Mouse (Mus musculus) liver, embryonic 14.5 days (tissue): Measurements from ENCODE around the gene Cdkl1. TPM values are rescaled to one million over a fixed set of nuclear protein-coding genes. Genes with fewer than 3 reads are reported as not detected.

Experiments used
- ATAC-seq: fragments of 200-750 bp; cut with Nextera tagmentation; 2 replicates; pipeline ENCODE4 v1.8.0; 2017; ENCODE audit warnings: moderate number of reproducible peaks, mild to moderate bottlenecking, moderate library complexity; ENCODE audit not compliant: insufficient read depth
- DNase-seq, 3 experiments: peaks; one replicate each; pipeline ENCODE4 v3.0.0-alpha.2; 2012 to 2013; ENCODE audit warnings: low read depth in 3 of 3, low spot score in 3 of 3
- H3K27ac ChIP-seq: fragments of 300-500 bp; sonication (generic); 2 replicates; pipeline ENCODE4 v1.5.1; 2014; ENCODE audit warnings: moderate library complexity, mild to moderate bottlenecking, control low read depth, inconsistent platforms
- H3K27me3 ChIP-seq: fragments of 300-500 bp; sonication (generic); 2 replicates; pipeline ENCODE4 v1.6.1; 2014; ENCODE audit warnings: mild to moderate bottlenecking, low read length, moderate library complexity; ENCODE audit not compliant: control insufficient read depth, insufficient read depth
- H3K36me3 ChIP-seq: fragments of 300-500 bp; sonication (generic); replicated peaks from 2 replicates; pipeline ENCODE4 v1.6.1; 2014; ENCODE audit warnings: low read depth; ENCODE audit not compliant: control insufficient read depth, insufficient read depth
- H3K4me1 ChIP-seq, 2 experiments: fragments of 200-500 bp in 1 of 2; fragments of 300-500 bp in 1 of 2; sonication (generic) in 1 of 2; replicated peaks; 2 replicates each; pipeline ENCODE4 v1.6.1; 2012 to 2014; ENCODE audit warnings: antibody characterized with exemption in 1 of 2, inconsistent platforms in 1 of 2, low read length in 1 of 2; ENCODE audit not compliant: control insufficient read depth in 2 of 2, insufficient read depth in 2 of 2
- H3K4me2 ChIP-seq: fragments of 300-500 bp; sonication (generic); 2 replicates; pipeline ENCODE4 v1.6.1; 2014; ENCODE audit warnings: low read depth, mild to moderate bottlenecking, control low read depth, moderate library complexity
- H3K4me3 ChIP-seq, 2 experiments: fragments of 200-500 bp in 1 of 2; fragments of 300-500 bp in 1 of 2; sonication (generic) in 1 of 2; 2 replicates each; pipeline ENCODE4 v1.5.1; 2012 to 2014; ENCODE audit warnings: low read depth in 2 of 2, low read length in 2 of 2, mild to moderate bottlenecking in 2 of 2, control low read depth in 1 of 2, inconsistent platforms in 1 of 2, moderate library complexity in 1 of 2; ENCODE audit not compliant: insufficient read depth in 1 of 2
- H3K9ac ChIP-seq: fragments of 300-500 bp; sonication (generic); replicated peaks from 2 replicates; pipeline ENCODE4 v1.6.1; 2014; ENCODE audit warnings: mild to moderate bottlenecking, control low read depth, moderate library complexity
- H3K9me3 ChIP-seq: fragments of 300-500 bp; sonication (generic); 2 replicates; pipeline ENCODE4 v1.6.1; 2016; ENCODE audit warnings: low read length, mixed read lengths; ENCODE audit not compliant: control insufficient read depth
- CTCF ChIP-seq: IDR thresholded peaks from 2 replicates; pipeline ENCODE4 v1.5.1; 2016; ENCODE audit warnings: antibody characterized with exemption, low read depth, control low read depth
- EP300 ChIP-seq: IDR thresholded peaks from 2 replicates; pipeline ENCODE4 v1.6.1; 2016; ENCODE audit warnings: antibody characterized with exemption, low read depth
- WGBS: fragments of 180-500 bp; shearing (Covaris S2); extraction: QIAGEN DNeasy Blood & Tissue Kit; methylation state at CpG from one replicate; pipeline ENCODE4 v1.1.7; 2014; ENCODE audit not compliant: insufficient replicate concordance; 5-methylcytosine and 5-hydroxymethylcytosine counted together
- polyA plus RNA-seq, 2 experiments: library from polyadenylated mRNA; depleted of rRNA in 1 of 2; stranded (reverse) in 1 of 2; unstranded in 1 of 2; fragments of >200 nt; fragmentation: Nextera tagmentation in 1 of 2; extraction: Ambion mirVana in 1 of 2; gene quantifications; 2 replicates each; pipeline versions ENCODE4 v1.2.1 to v1.2.3; 2012 to 2014

Cdkl1 gene
- polyA plus RNA-seq, 2 experiments = 0.80 to 1.4 TPM

DNA sequence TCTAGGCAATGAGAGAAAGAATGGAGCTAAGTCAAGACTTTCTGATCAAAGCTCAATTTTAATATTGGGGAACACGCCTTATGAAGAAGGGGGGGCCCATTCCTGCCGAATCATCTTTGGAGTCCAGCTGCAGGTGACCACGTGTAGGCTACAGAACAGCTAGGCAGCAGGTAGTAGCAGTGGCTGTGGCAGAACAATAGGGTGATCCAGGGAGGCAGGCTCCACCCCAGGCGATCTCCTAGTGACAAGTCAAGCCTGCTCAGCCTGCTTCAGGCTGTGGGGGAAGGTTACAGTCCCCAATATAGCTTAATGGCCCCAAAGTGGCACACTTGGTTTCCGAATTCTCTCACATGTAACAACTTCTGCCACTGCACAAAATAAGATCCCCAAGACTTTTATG, 58.8 kb downstream of the Cdkl1 start:
- WGBS = 61% methylated on average over 5 of the region's 5 CpGs
- Histone ChIP-seq H3K27ac (no peak overlapping the region), H3K9me3 (no peaks in the 10 kb centered on the region), H3K27me3 (no peaks in the 10 kb centered on the region), H3K4me2 (no peak overlapping the region), H3K36me3 (no peaks in the 10 kb centered on the region), H3K4me1 (peaks cover 2 to 4% of the 10 kb centered on the region in 2 experiments; a peak in 3 of 4 replicates), H3K4me3 (no peak overlapping the region), H3K9ac (no peak overlapping the region)
- no peak for ATAC-seq
- no peak for DNase-seq
- TF ChIP-seq EP300 = no peak
- no peak for TF ChIP-seq CTCF

- no peak for ATAC-seq
- Histone ChIP-seq H3K9me3 (no peaks in the 10 kb centered on the region), H3K4me3 (no peak overlapping the region), H3K4me2 (no peak overlapping the region), H3K36me3 (no peaks in the 10 kb centered on the region), H3K27me3 (no peaks in the 10 kb centered on the region), H3K27ac (no peak overlapping the region), H3K9ac (no peak overlapping the region), H3K4me1 (peaks cover 5 to 7% of the 10 kb centered on the region in 2 experiments)
- TF ChIP-seq CTCF (no peak), EP300 (no peak)
- no peak for DNase-seq
- 79% methylated on average over 1 of the region's 1 CpGs for WGBS
Observed at GRCm38 (mm10) chr12:69730306-69730705, 60.8 kb downstream of the Cdkl1 start.

GRCm38 (mm10) chr12:69729246-69729645, 61.8 kb downstream of the Cdkl1 start:
- Histone ChIP-seq H3K4me1 (peaks cover 5 to 7% of the 10 kb centered on the region in 2 experiments), H3K27ac (no peak overlapping the region), H3K4me2 (no peak overlapping the region), H3K9me3 (no peaks in the 10 kb centered on the region), H3K27me3 (no peaks in the 10 kb centered on the region), H3K9ac (no peak overlapping the region), H3K36me3 (no peaks in the 10 kb centered on the region), H3K4me3 (no peak overlapping the region)
- WGBS = 74% methylated on average over 1 of the region's 1 CpGs
- no peak for DNase-seq
- TF ChIP-seq EP300 = no peak
- TF ChIP-seq CTCF = no peak
- no peak for ATAC-seq

- WGBS = under 1% methylated on average over 60 of the region's 60 CpGs
- Histone ChIP-seq H3K27ac (peak within 1 kb of the TSS; percentile 97), H3K9me3 (no peaks in the 10 kb centered on the region), H3K4me2 (peak within 1 kb of the TSS; percentile 95), H3K4me3 (peak within 1 kb of the TSS; percentile 75 to 77), H3K4me1 (peaks cover 10% of the 10 kb centered on the region in 2 experiments), H3K9ac (peak within 1 kb of the TSS; percentile 84), H3K27me3 (no peaks in the 10 kb centered on the region), H3K36me3 (no peaks in the 10 kb centered on the region; the same call in 1 of the 2 replicates)
- TF ChIP-seq CTCF (peak; percentile 13; the same call in 1 of the 2 replicates), EP300 (no peak)
- ATAC-seq (peak; percentile 90), DNase-seq (peak; percentile 94 to 97 (median 94))
Observed at GRCm38 (mm10) chr12:69724711-69725460, 66.2 kb downstream of the Cdkl1 start, which contains the start of the genes L2hgdh and Atp5s. TSS of gene L2hgdh (minus strand) at chr12:69724873. TSS of gene Atp5s (plus strand) at chr12:69724950.

DNA sequence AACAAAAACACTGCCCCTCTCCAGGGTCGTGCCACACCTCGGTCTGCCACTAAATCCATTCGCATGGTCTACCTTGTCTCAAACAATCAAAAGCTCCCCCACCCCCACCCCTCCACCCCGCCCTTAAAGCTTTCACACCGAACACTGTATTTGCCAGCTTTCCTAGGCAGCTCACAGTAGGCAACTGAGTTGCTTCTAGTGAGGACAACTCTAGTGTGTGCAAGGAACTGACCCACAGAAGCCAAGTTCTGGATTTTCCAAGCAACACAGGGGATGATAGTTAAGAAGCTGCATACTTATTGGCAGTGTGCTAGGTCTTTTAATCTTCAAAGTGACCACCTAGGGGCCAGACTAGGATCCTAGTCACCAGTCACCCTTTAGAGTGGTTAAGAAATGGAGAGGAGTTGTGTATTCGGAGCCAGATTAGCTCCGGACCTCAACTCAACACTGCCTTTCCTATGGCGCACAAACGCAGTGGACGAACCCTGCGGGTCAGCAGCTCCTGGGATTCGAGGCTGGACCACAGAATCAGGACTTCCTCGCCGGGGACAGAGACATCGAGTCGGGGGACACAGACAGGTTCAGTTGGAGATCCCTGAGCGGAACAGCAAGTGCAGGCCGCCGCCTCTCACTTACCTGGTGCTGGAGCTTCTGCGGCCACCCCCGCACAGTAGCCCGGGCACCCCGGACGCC, 66.9 kb downstream of the Cdkl1 start:
- Histone ChIP-seq H3K27ac (peak overlapping the region; percentile 29), H3K4me3 (peak overlapping the region; percentile 75 to 77), H3K9me3 (peaks cover 6% of the 10 kb centered on the region), H3K9ac (peak overlapping the region; percentile 71), H3K27me3 (no peaks in the 10 kb centered on the region), H3K4me1 (peaks cover 10% of the 10 kb centered on the region in 2 experiments), H3K4me2 (peak overlapping the region; percentile 95), H3K36me3 (peaks cover 4% of the 10 kb centered on the region)
- ATAC-seq (no peak; the same call in 1 of the 2 replicates), DNase-seq (peak in 1 of 3 experiments; percentile 13)
- WGBS = 1% methylated on average over 24 of the region's 24 CpGs
- 0 out of 2 replicates have a peak, but pooled peaks have one; percentile 8 for TF ChIP-seq CTCF
- no peak for TF ChIP-seq EP300
